Mouse (Mus musculus) limb, embryonic 14.5 days (tissue): ENCODE measurements around the gene Tmed1. TPM values are rescaled to one million over a fixed set of nuclear protein-coding genes. Genes with fewer than 3 reads are reported as not detected.

ENCODE experiments used
- ATAC-seq: fragments of 200-750 bp; cut with Nextera tagmentation; 2 replicates; pipeline ENCODE4 v1.8.0; 2017; ENCODE audit warnings: low read depth, moderate number of reproducible peaks, moderate TSS enrichment; ENCODE audit not compliant: low FRiP score
- DNase-seq: peaks from one replicate; pipeline ENCODE4 v3.0.0-alpha.2; 2015; ENCODE audit warnings: low spot score
- H3K27ac ChIP-seq: fragments of 300-500 bp; sonication (generic); replicated peaks from 2 replicates; pipeline ENCODE4 v1.5.1; 2014; ENCODE audit warnings: low read depth, mild to moderate bottlenecking, low read length, moderate library complexity, mixed read lengths
- H3K27me3 ChIP-seq: fragments of 300-500 bp; sonication (generic); 2 replicates; pipeline ENCODE4 v1.6.1; 2014; ENCODE audit warnings: low read length, mixed read lengths; ENCODE audit not compliant: control insufficient read depth, insufficient read depth
- H3K36me3 ChIP-seq: fragments of 300-500 bp; sonication (generic); 2 replicates; pipeline ENCODE4 v1.6.1; 2014; ENCODE audit warnings: mild to moderate bottlenecking, low read length, moderate library complexity, mixed read lengths; ENCODE audit not compliant: control insufficient read depth, insufficient read depth
- H3K4me1 ChIP-seq: fragments of 300-500 bp; sonication (generic); 2 replicates; pipeline ENCODE4 v1.6.1; 2014; ENCODE audit warnings: antibody characterized with exemption, low read length, mixed read lengths; ENCODE audit not compliant: control insufficient read depth, insufficient read depth
- H3K4me2 ChIP-seq: fragments of 300-500 bp; sonication (generic); replicated peaks from 2 replicates; pipeline ENCODE4 v1.6.1; 2014; ENCODE audit warnings: low read depth, mild to moderate bottlenecking, low read length, moderate library complexity; ENCODE audit not compliant: severe bottlenecking
- H3K4me3 ChIP-seq: fragments of 300-500 bp; sonication (generic); replicated peaks from 2 replicates; pipeline ENCODE4 v1.5.1; 2014; ENCODE audit warnings: low read length
- H3K9ac ChIP-seq: fragments of 300-500 bp; sonication (generic); 2 replicates; pipeline ENCODE4 v1.6.1; 2014; ENCODE audit warnings: mild to moderate bottlenecking, low read depth, low read length, moderate library complexity; ENCODE audit not compliant: severe bottlenecking
- H3K9me3 ChIP-seq: fragments of 300-500 bp; sonication (generic); 2 replicates; pipeline ENCODE4 v1.6.1; 2016; ENCODE audit warnings: low read length; ENCODE audit not compliant: control insufficient read depth
- POLR2A ChIP-seq: fragments of 200-500 bp; IDR thresholded peaks from 2 replicates; pipeline ENCODE4 v1.8.0; 2012; ENCODE audit warnings: inconsistent platforms, mild to moderate bottlenecking, moderate library complexity, borderline replicate concordance; ENCODE audit not compliant: insufficient read depth, insufficient read length; ENCODE audit errors: extremely low read depth
- WGBS: fragments of 180-500 bp; shearing (Covaris S2); extraction: QIAGEN DNeasy Blood & Tissue Kit; methylation state at CpG from one replicate; pipeline ENCODE4 v1.1.7; 2014; 5-methylcytosine and 5-hydroxymethylcytosine counted together
- polyA plus RNA-seq, 2 experiments: library from polyadenylated mRNA; depleted of rRNA in 1 of 2; stranded (reverse) in 1 of 2; unstranded in 1 of 2; fragments of >200 nt; fragmentation: Nextera tagmentation in 1 of 2; extraction: Ambion mirVana in 1 of 2; gene quantifications; 2 replicates each; pipeline versions ENCODE4 v1.2.1 to v1.2.3; 2012 to 2014

Tmed1 gene
- polyA plus RNA-seq, 2 experiments, result 96.0 to 119 TPM

DNA sequence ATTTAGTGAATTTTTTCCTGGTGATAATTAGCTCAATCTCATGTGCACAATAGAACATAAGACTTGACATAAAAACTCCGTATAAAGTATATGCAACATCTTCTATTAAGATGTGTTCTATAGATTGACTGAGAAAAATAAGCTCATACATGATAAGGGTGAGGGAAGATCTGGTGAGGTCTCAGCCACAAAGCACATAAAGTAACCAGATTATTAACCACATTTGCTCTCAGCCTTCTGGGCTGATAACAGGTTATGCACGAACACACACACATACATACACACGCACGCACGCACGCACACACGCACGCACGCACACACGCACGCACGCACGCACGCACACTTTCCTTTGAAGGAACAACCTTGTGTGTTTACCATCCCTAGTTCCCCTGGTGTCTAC lies 26.4 kb upstream of the Tmed1 start:
- no peak overlapping the region for H3K9ac ChIP-seq
- no peak overlapping the region for H3K4me3 ChIP-seq
- H3K4me2 ChIP-seq, result no peak overlapping the region
- no peak overlapping the region for H3K27ac ChIP-seq
- no peaks in the 10 kb centered on the region for H3K4me1 ChIP-seq
- DNase-seq (no peak), ATAC-seq (no peak)
- no peak for TF ChIP-seq POLR2A
- WGBS, result 89% methylated on average over 14 of the region's 14 CpGs
- no peaks in the 10 kb centered on the region for H3K36me3 ChIP-seq
- no peaks in the 10 kb centered on the region for H3K27me3 ChIP-seq
- no peaks in the 10 kb centered on the region for H3K9me3 ChIP-seq

DNA sequence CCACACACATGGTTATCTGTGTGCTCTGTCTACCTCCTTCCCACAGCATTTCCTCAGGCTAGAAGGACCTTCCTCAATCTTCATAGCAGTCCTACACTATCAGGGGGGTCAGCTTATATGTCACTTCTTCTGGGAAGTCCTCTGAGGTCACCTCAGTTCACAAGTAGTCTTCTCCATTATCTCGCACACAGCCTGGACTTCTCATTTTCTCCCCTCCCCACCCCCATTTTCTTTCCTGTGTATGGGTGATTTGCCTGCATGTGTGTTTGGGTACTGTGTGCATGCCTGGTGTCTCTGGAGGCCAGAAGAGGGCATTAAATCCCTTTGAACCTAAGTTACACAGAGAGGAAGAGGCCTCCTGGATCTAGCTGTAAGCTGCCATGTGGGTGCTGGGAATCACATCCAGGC lies 17.9 kb upstream of the Tmed1 start:
- ATAC-seq (no peak), DNase-seq (no peak)
- Histone ChIP-seq H3K4me1 (no peaks in the 10 kb centered on the region), H3K36me3 (0 out of 2 replicates have a peak, but pooled peaks cover 3% of the 10 kb centered on the region), H3K4me2 (no peak overlapping the region), H3K27me3 (no peaks in the 10 kb centered on the region), H3K4me3 (no peak overlapping the region), H3K9ac (no peak overlapping the region), H3K27ac (no peak overlapping the region), H3K9me3 (no peaks in the 10 kb centered on the region)
- TF ChIP-seq POLR2A, result no peak
- WGBS, result 88% methylated on average over 1 of the region's 1 CpGs

- H3K9me3 ChIP-seq, result no peaks in the 10 kb centered on the region
- 92% methylated on average over 2 of the region's 2 CpGs for WGBS
- no peaks in the 10 kb centered on the region for H3K27me3 ChIP-seq
- no peak overlapping the region for H3K27ac ChIP-seq
- H3K36me3 ChIP-seq, result 0 out of 2 replicates have a peak, but pooled peaks cover 3% of the 10 kb centered on the region
- no peak for TF ChIP-seq POLR2A
- H3K9ac ChIP-seq, result no peak overlapping the region
- H3K4me1 ChIP-seq, result no peaks in the 10 kb centered on the region
- ATAC-seq (no peak), DNase-seq (no peak)
- H3K4me3 ChIP-seq, result no peak overlapping the region
- H3K4me2 ChIP-seq, result no peak overlapping the region
Measured at GRCm38 (mm10) chr9:21527100-21527801, 17.2 kb upstream of the Tmed1 start.

DNA sequence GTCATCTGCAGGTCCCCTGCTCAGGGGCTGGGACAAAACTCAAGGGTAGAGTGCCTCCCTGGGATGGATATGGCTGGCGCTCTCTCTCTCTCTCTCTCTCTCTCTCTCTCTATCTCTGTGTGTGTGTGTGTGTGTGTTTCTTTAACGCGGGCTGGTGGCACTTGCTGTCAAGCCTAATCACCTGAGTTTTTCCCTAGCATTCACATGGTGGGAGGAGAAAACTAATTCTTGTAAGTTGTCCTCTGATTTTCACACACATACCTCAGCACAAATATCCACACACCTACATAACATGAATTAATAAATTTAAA lies 16.5 kb upstream of the Tmed1 start:
- no peaks in the 10 kb centered on the region for H3K27me3 ChIP-seq
- no peak overlapping the region for H3K4me3 ChIP-seq
- ATAC-seq (no peak), DNase-seq (no peak)
- no peak overlapping the region for H3K27ac ChIP-seq
- no peak overlapping the region for H3K4me2 ChIP-seq
- 0 out of 2 replicates have a peak, but pooled peaks cover 3% of the 10 kb centered on the region for H3K36me3 ChIP-seq
- no peak overlapping the region for H3K9ac ChIP-seq
- 86% methylated on average over 3 of the region's 3 CpGs for WGBS
- H3K9me3 ChIP-seq, result no peaks in the 10 kb centered on the region
- no peaks in the 10 kb centered on the region for H3K4me1 ChIP-seq
- no peak for TF ChIP-seq POLR2A

GRCm38 (mm10) chr9:21525937-21526633 lies 16.0 kb upstream of the Tmed1 start, which contains the start of gene AB124611:
Gene AB124611 (plus strand): TSS chr9:21526176.
- WGBS, result 67% methylated on average over 14 of the region's 14 CpGs
- no peak for TF ChIP-seq POLR2A
- DNase-seq (no peak), ATAC-seq (0 out of 2 replicates have a peak, but pooled peaks have one; percentile 23)
- H3K27ac ChIP-seq, result no peak within 1 kb of the TSS
- H3K4me2 ChIP-seq, result no peak within 1 kb of the TSS
- H3K36me3 ChIP-seq, result 0 out of 2 replicates have a peak, but pooled peaks cover 3% of the 10 kb centered on the region
- no peaks in the 10 kb centered on the region for H3K27me3 ChIP-seq
- no peak within 1 kb of the TSS for H3K9ac ChIP-seq
- no peaks in the 10 kb centered on the region for H3K9me3 ChIP-seq
- H3K4me1 ChIP-seq, result no peaks in the 10 kb centered on the region
- H3K4me3 ChIP-seq, result no peak within 1 kb of the TSS
